Mouse (Mus musculus) testis, adult 2 months (tissue): Measurements from ENCODE around the gene Cdkal1. TPM values are rescaled to one million over a fixed set of nuclear protein-coding genes. Genes with fewer than 3 reads are reported as not detected.

ENCODE experiments used
- H3K27ac ChIP-seq: fragments of 200-500 bp; 2 replicates; pipeline ENCODE4 v1.5.1; 2012; ENCODE audit warnings: low read depth, low read length; ENCODE audit not compliant: control insufficient read depth, insufficient read depth
- H3K27me3 ChIP-seq: fragments of 200-500 bp; 2 replicates; pipeline ENCODE4 v1.6.1; 2012; ENCODE audit warnings: mild to moderate bottlenecking, low read length, moderate library complexity; ENCODE audit not compliant: control insufficient read depth, insufficient read depth
- H3K36me3 ChIP-seq: fragments of 200-500 bp; 2 replicates; pipeline ENCODE4 v1.6.1; 2012; ENCODE audit warnings: mild to moderate bottlenecking, low read length; ENCODE audit not compliant: control insufficient read depth, insufficient read depth
- H3K4me1 ChIP-seq: fragments of 200-500 bp; 2 replicates; pipeline ENCODE4 v1.6.1; 2012; ENCODE audit warnings: low read length; ENCODE audit not compliant: control insufficient read depth, insufficient read depth
- H3K4me3 ChIP-seq: fragments of 200-500 bp; 2 replicates; pipeline ENCODE4 v1.5.1; 2012; ENCODE audit warnings: low read depth, mild to moderate bottlenecking, low read length, moderate library complexity, mixed read lengths; ENCODE audit not compliant: control insufficient read depth
- CTCF ChIP-seq: fragments of 200-500 bp; IDR thresholded peaks from 2 replicates; pipeline ENCODE4 v1.5.1; 2012; ENCODE audit warnings: low read depth, mild to moderate bottlenecking, inconsistent platforms, low read length, moderate library complexity; ENCODE audit not compliant: control insufficient read depth, insufficient read depth, insufficient replicate concordance
- POLR2A ChIP-seq: fragments of 200-500 bp; IDR thresholded peaks from 2 replicates; pipeline ENCODE4 v1.6.1; 2012; ENCODE audit warnings: low read depth, mild to moderate bottlenecking, inconsistent platforms, low read length, moderate library complexity; ENCODE audit not compliant: control insufficient read depth
- polyA plus RNA-seq: library from polyadenylated mRNA; depleted of rRNA; stranded (reverse); fragments of >200 nt; gene quantifications from 2 replicates; pipeline ENCODE4 v1.2.3, GENCODE M21; 2012

The Cdkal1 gene
- polyA plus RNA-seq, 1 experiment: 14.3 TPM

- Histone ChIP-seq H3K36me3 (no peaks in the 10 kb centered on the region), H3K4me3 (no peak overlapping the region), H3K27me3 (no peaks in the 10 kb centered on the region), H3K4me1 (no peaks in the 10 kb centered on the region), H3K27ac (no peak overlapping the region)
- no peak for TF ChIP-seq CTCF
- no peak for TF ChIP-seq POLR2A
Observed at GRCm38 (mm10) chr13:29361842-29362241, 493.6 kb downstream of the Cdkal1 start.

- Histone ChIP-seq H3K4me3 (no peak overlapping the region), H3K27me3 (no peaks in the 10 kb centered on the region), H3K36me3 (no peaks in the 10 kb centered on the region), H3K27ac (no peak overlapping the region), H3K4me1 (no peaks in the 10 kb centered on the region)
- TF ChIP-seq CTCF (no peak), POLR2A (no peak)
Observed at GRCm38 (mm10) chr13:29360899-29361298, 494.6 kb downstream of the Cdkal1 start.

DNA sequence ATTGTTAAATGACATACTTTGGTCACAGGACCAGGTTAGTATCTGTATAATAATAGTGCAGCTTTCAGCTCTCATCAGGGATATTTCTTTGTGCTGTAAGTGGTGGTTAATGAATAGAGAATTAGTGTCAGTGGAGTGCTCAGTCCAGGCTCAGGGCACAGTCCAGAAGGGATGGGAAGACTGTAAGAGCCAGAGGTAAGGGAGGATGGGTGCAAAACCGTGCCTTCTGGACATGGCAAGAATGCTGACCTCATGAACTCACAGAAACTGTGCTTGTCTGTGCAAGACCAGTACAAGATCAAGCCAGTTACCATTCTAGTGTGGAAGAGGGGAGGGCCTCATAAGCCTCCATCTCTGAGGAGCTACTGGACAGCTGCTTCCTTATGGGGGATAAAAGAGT lies 496.1 kb downstream of the Cdkal1 start:
- no peak overlapping the region for H3K27ac ChIP-seq
- TF ChIP-seq POLR2A (no peak), CTCF (no peak)
- no peaks in the 10 kb centered on the region for H3K27me3 ChIP-seq
- no peaks in the 10 kb centered on the region for H3K4me1 ChIP-seq
- no peak overlapping the region for H3K4me3 ChIP-seq
- no peaks in the 10 kb centered on the region for H3K36me3 ChIP-seq

- no peak for TF ChIP-seq CTCF
- TF ChIP-seq POLR2A: no peak
- Histone ChIP-seq H3K27ac (no peak overlapping the region), H3K27me3 (no peaks in the 10 kb centered on the region), H3K4me1 (no peaks in the 10 kb centered on the region), H3K36me3 (no peaks in the 10 kb centered on the region), H3K4me3 (no peak overlapping the region)
Observed at GRCm38 (mm10) chr13:29357483-29357882, 498.0 kb downstream of the Cdkal1 start.

GRCm38 (mm10) chr13:29356158-29356485 lies 499.4 kb downstream of the Cdkal1 start:
- no peak overlapping the region for H3K27ac ChIP-seq

DNA sequence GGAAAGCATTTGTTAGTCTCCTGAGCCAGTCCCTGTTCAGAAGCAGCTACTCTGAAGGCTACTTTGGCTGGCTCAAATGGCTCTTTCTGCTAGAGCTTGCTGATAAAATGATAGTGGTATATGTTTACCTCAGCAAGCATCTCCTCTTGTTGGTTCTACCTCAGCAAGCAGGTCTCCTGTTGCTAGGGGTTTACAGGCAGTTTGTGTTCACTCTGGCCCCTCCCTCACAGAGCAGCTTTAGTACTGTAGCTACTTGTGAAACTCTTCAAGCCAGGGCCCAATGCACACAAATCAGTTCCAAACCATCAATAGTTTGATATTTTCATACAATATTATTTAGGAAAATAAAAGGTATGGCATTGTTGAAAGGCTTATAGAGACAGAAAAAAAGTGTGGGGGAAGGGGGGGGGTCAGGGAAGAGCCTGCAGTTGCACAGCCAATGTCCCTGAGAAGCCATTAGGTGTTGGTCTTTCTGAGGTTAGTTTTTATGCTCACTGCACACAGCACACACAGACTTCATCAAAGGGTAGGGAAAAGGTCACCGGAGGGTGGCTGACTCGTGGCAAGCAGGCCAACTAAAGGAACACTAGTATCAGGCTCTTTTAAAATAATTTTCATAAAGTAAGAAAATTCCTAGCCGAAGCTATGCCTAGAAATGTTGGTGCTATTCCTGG lies 499.9 kb downstream of the Cdkal1 start:
- no peaks in the 10 kb centered on the region for H3K36me3 ChIP-seq
- H3K4me1 ChIP-seq: no peaks in the 10 kb centered on the region
- no peaks in the 10 kb centered on the region for H3K27me3 ChIP-seq
- H3K27ac ChIP-seq: no peak overlapping the region
- TF ChIP-seq POLR2A (no peak), CTCF (no peak)
- H3K4me3 ChIP-seq: no peak overlapping the region

More at GRCm38 (mm10) chr13:29356158-29356485, 499.4 kb downstream of the Cdkal1 start:
- H3K27me3 ChIP-seq: no peaks in the 10 kb centered on the region
- H3K4me1 ChIP-seq: no peaks in the 10 kb centered on the region
- TF ChIP-seq POLR2A (no peak), CTCF (no peak)
- no peak overlapping the region for H3K4me3 ChIP-seq
- H3K36me3 ChIP-seq: no peaks in the 10 kb centered on the region

- no peak overlapping the region for H3K27ac ChIP-seq
Observed at GRCm38 (mm10) chr13:29354943-29355342, 500.5 kb downstream of the Cdkal1 start.

DNA sequence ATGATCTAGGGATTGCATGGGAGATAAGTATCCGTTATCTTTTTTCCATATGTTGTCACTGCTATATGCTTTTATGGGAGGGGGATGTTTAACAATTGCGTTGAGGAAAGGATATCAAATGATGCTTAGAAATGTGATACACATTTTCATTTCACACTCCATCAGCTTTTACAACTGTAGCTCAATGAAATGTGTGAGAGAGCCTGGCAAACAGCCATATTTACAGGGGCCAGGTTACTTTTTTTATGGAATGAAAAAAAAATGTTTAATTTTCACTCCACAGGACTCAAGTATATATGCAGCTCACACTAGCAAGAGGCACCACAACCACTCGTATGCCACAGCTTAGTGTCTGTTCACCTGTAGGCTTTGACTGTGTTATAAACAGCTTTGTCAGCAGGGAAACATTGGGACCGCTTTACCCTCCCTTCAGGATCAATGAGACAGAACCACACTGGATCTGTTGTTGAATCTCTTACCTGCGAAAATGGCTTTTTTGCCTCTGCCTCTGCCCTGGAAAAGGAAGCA lies 501.5 kb downstream of the Cdkal1 start:
- Histone ChIP-seq H3K4me3 (no peak overlapping the region), H3K27me3 (no peaks in the 10 kb centered on the region), H3K4me1 (no peaks in the 10 kb centered on the region), H3K36me3 (no peaks in the 10 kb centered on the region), H3K27ac (no peak overlapping the region)
- TF ChIP-seq POLR2A: no peak
- no peak for TF ChIP-seq CTCF

More at GRCm38 (mm10) chr13:29354943-29355342, 500.5 kb downstream of the Cdkal1 start:
- H3K36me3 ChIP-seq: no peaks in the 10 kb centered on the region
- TF ChIP-seq CTCF (no peak), POLR2A (no peak)
- H3K27me3 ChIP-seq: no peaks in the 10 kb centered on the region
- no peaks in the 10 kb centered on the region for H3K4me1 ChIP-seq
- no peak overlapping the region for H3K4me3 ChIP-seq
